Mouse (Mus musculus): ENCODE measurements around the gene Ccdc87. TPM values are rescaled to one million over a fixed set of nuclear protein-coding genes. Genes with fewer than 3 reads are reported as not detected.
"Not testable (repeated sequence)": the region's sequence is repeated elsewhere in the genome, so short reads cannot be mapped to it uniquely, and the experiment has no call there.

The Ccdc87 gene
- polyA plus RNA-seq, 1 experiment = not detected

DNA sequence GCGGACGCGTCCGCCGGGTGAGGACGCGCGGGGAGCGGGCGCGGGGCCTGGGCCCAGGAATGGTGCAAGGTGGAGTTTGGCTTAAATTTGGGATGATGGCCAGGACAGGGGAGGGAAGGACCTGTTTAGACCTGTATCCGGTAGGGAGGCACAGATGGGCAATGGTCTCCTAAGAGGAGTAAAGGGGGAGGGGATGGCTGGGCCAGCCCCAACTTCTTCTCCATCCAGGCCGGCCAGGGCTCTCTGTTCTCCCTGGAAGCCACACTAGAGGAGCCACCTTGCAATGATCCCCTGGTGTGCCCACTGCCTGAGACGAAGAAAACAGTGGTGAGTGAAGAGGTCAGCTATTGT is 16.3 kb downstream of the Ccdc87 start:
- peak overlapping the region; percentile 88 for H3K4me3 ChIP-seq (ENCODE audit: insufficient read depth, low read length)
- H3K27ac ChIP-seq (ENCODE audit: insufficient read depth, low read depth, low read length) = peak overlapping the region; percentile 62
- peaks cover 16% of the 10 kb centered on the region for H3K4me1 ChIP-seq (ENCODE audit: control insufficient read depth, insufficient read depth, low read length)
- TF ChIP-seq CTCF (IDR thresholded peaks at IDR 0.05; ENCODE audit: low read depth, low read length) (no peak), POLR2A (IDR thresholded peaks at IDR 0.05; ENCODE audit: borderline replicate concordance, low read depth, low read length) (no peak)

DNA sequence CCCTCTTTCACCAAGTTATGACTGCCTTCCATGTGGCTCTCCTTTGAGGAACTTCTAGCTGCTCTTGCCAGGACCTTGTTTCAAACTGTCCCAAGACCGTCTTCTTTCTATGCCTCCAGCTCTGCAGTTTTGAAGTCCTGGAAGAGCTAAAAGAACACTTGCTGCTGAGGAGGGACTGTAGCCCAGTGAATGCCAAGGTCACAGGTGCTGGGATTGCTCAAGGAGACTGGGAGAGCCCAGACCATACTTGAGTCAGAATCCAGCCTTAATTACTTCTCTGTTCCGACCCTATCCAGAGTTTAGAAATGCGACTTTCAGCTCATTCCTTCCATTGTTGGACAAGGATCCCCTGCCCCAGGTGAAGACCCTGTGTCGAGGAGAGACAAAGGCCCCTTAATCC is 16.8 kb downstream of the Ccdc87 start:
- Histone ChIP-seq H3K4me1 (ENCODE audit: control insufficient read depth, insufficient read depth, low read length) (peaks cover 16% of the 10 kb centered on the region), H3K27ac (ENCODE audit: insufficient read depth, low read depth, low read length) (peak overlapping the region; percentile 62), H3K4me3 (ENCODE audit: insufficient read depth, low read length) (peak overlapping the region; percentile 88)
- TF ChIP-seq CTCF (IDR thresholded peaks at IDR 0.05; ENCODE audit: low read depth, low read length) = no peak
- no peak for TF ChIP-seq POLR2A (IDR thresholded peaks at IDR 0.05; ENCODE audit: borderline replicate concordance, low read depth, low read length)

DNA sequence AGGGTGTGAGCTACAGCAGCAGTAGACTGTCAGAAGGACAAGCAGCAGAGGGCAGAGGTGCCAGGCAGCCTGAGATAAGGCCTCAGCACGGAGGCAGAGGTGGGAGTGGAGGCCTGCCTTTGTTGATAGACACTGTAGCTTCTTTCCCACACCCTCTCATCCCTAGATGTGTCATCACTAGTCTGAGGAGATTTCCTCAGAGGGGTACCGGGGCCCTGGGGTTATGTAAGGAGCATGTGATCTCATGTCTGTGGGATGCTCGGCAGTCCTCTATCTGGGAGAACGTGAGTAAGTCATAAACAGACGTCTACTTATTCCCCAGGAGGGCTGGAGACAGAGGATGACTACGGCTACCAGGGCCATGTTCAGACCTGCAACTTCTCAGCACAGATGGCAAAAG is 19.9 kb downstream of the Ccdc87 start:
- H3K27ac ChIP-seq (ENCODE audit: insufficient read depth, low read depth, low read length) = no peak overlapping the region
- TF ChIP-seq CTCF (IDR thresholded peaks at IDR 0.05; ENCODE audit: low read depth, low read length) = no peak
- TF ChIP-seq POLR2A (IDR thresholded peaks at IDR 0.05; ENCODE audit: borderline replicate concordance, low read depth, low read length) = no peak
- no peak overlapping the region for H3K4me3 ChIP-seq (ENCODE audit: insufficient read depth, low read length)
- H3K4me1 ChIP-seq (ENCODE audit: control insufficient read depth, insufficient read depth, low read length) = peaks cover 16% of the 10 kb centered on the region

DNA sequence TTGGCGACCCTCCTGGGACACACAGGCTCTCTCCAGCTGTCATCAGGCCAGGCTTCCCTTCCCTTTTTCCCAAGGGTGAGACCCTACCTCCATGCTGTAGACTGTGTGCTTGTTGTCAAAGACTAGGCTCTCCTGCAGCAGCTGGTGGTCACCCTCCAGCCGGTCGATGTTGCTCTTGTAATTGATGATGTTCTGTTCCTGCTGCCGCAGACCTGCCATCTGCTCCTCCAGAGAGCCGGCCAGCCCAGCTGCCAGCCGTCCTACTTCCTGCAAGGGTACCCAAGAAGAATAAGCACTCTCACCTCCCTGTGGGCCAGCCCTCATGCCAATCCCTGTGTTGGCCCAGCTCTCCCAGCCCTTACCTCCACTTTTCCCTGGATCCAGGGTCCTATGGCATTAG is 23.9 kb downstream of the Ccdc87 start:
- peaks cover 5% of the 10 kb centered on the region; the same call in 1 of the 2 replicates for H3K4me1 ChIP-seq (ENCODE audit: control insufficient read depth, insufficient read depth, low read length)
- H3K4me3 ChIP-seq (ENCODE audit: insufficient read depth, low read length) = no peak overlapping the region
- TF ChIP-seq CTCF (IDR thresholded peaks at IDR 0.05; ENCODE audit: low read depth, low read length) (no peak), POLR2A (IDR thresholded peaks at IDR 0.05; ENCODE audit: borderline replicate concordance, low read depth, low read length) (no peak)
- H3K27ac ChIP-seq (ENCODE audit: insufficient read depth, low read depth, low read length) = no peak overlapping the region

- H3K4me1 ChIP-seq (ENCODE audit: control insufficient read depth, insufficient read depth, low read length) = peaks cover 2% of the 10 kb centered on the region; the same call in 1 of the 2 replicates
- H3K27ac ChIP-seq (ENCODE audit: insufficient read depth, low read depth, low read length) = no peak overlapping the region
- H3K4me3 ChIP-seq (ENCODE audit: insufficient read depth, low read length) = peak overlapping the region; percentile 3; the same call in 1 of the 2 replicates
- TF ChIP-seq CTCF (IDR thresholded peaks at IDR 0.05; ENCODE audit: low read depth, low read length) (no peak), POLR2A (IDR thresholded peaks at IDR 0.05; ENCODE audit: borderline replicate concordance, low read depth, low read length) (no peak)
These were observed 26.0 kb downstream of the Ccdc87 start for GRCm38 (mm10) chr19:4865147-4865546.

GRCm38 (mm10) chr19:4874613-4875012 is 35.4 kb downstream of the Ccdc87 start:
- not testable (repeated sequence) for H3K4me3 ChIP-seq (ENCODE audit: insufficient read depth, low read length); H3K27ac ChIP-seq (ENCODE audit: insufficient read depth, low read depth, low read length); H3K4me1 ChIP-seq (ENCODE audit: control insufficient read depth, insufficient read depth, low read length)

GRCm38 (mm10) chr19:4876241-4876640 is 37.1 kb downstream of the Ccdc87 start:
- Histone ChIP-seq H3K4me1 (ENCODE audit: control insufficient read depth, insufficient read depth, low read length) (peaks cover 11% of the 10 kb centered on the region), H3K27ac (ENCODE audit: insufficient read depth, low read depth, low read length) (no peak overlapping the region), H3K4me3 (ENCODE audit: insufficient read depth, low read length) (no peak overlapping the region)
- TF ChIP-seq POLR2A (IDR thresholded peaks at IDR 0.05; ENCODE audit: borderline replicate concordance, low read depth, low read length) (no peak), CTCF (IDR thresholded peaks at IDR 0.05; ENCODE audit: low read depth, low read length) (no peak)

GRCm38 (mm10) chr19:4876755-4877154 is 37.6 kb downstream of the Ccdc87 start:
- no peak for TF ChIP-seq POLR2A (IDR thresholded peaks at IDR 0.05; ENCODE audit: borderline replicate concordance, low read depth, low read length)
- no peak for TF ChIP-seq CTCF (IDR thresholded peaks at IDR 0.05; ENCODE audit: low read depth, low read length)
- Histone ChIP-seq H3K27ac (ENCODE audit: insufficient read depth, low read depth, low read length) (no peak overlapping the region), H3K4me3 (ENCODE audit: insufficient read depth, low read length) (no peak overlapping the region), H3K4me1 (ENCODE audit: control insufficient read depth, insufficient read depth, low read length) (peaks cover 11% of the 10 kb centered on the region)

- Histone ChIP-seq H3K4me3 (ENCODE audit: insufficient read depth, low read length) (peak within 1 kb of the TSS; percentile 89), H3K27ac (ENCODE audit: insufficient read depth, low read depth, low read length) (no peak within 1 kb of the TSS), H3K4me1 (ENCODE audit: control insufficient read depth, insufficient read depth, low read length) (peaks cover 11% of the 10 kb centered on the region)
- TF ChIP-seq POLR2A (IDR thresholded peaks at IDR 0.05; ENCODE audit: borderline replicate concordance, low read depth, low read length) = no peak
- no peak for TF ChIP-seq CTCF (IDR thresholded peaks at IDR 0.05; ENCODE audit: low read depth, low read length)
These were observed 38.6 kb downstream of the Ccdc87 start, which contains the start of gene Actn3 for GRCm38 (mm10) chr19:4877785-4878184. Gene Actn3 (minus strand): TSS chr19:4877909.

GRCm38 (mm10) chr19:4878405-4879323 is 39.5 kb downstream of the Ccdc87 start, which contains the start of gene Zdhhc24:
Gene Zdhhc24 (plus strand): TSS chr19:4878668.
- H3K4me1 ChIP-seq (ENCODE audit: control insufficient read depth, insufficient read depth, low read length) = peaks cover 11% of the 10 kb centered on the region
- no peak within 1 kb of the TSS for H3K27ac ChIP-seq (ENCODE audit: insufficient read depth, low read depth, low read length)
- TF ChIP-seq CTCF (IDR thresholded peaks at IDR 0.05; ENCODE audit: low read depth, low read length) (no peak), POLR2A (IDR thresholded peaks at IDR 0.05; ENCODE audit: borderline replicate concordance, low read depth, low read length) (no peak)
- peak within 1 kb of the TSS; percentile 89 for H3K4me3 ChIP-seq (ENCODE audit: insufficient read depth, low read length)
